Mouse (Mus musculus) lung, embryonic 14.5 days (tissue): Measurements from ENCODE around the gene Gm42421. TPM values are rescaled to one million over a fixed set of nuclear protein-coding genes. Genes with fewer than 3 reads are reported as not detected.

ENCODE experiments used
- ATAC-seq: fragments of 200-750 bp; cut with Nextera tagmentation; 2 replicates; pipeline ENCODE4 v1.8.0; 2017; ENCODE audit warnings: mild to moderate bottlenecking, moderate TSS enrichment, moderate library complexity; ENCODE audit not compliant: insufficient read depth
- DNase-seq: peaks from one replicate; pipeline ENCODE4 v3.0.0-alpha.2; 2015
- H3K27ac ChIP-seq: fragments of 300-500 bp; sonication (generic); 2 replicates; pipeline ENCODE4 v1.5.1; 2014; ENCODE audit warnings: low read depth, mild to moderate bottlenecking, moderate library complexity
- H3K27me3 ChIP-seq: fragments of 300-500 bp; sonication (generic); 2 replicates; pipeline ENCODE4 v1.6.1; 2014; ENCODE audit warnings: low read length, control low read depth; ENCODE audit not compliant: insufficient read depth
- H3K36me3 ChIP-seq: fragments of 300-500 bp; sonication (generic); 2 replicates; pipeline ENCODE4 v1.6.1; 2014; ENCODE audit warnings: control low read depth; ENCODE audit not compliant: insufficient read depth
- H3K4me1 ChIP-seq: fragments of 300-500 bp; sonication (generic); 2 replicates; pipeline ENCODE4 v1.6.1; 2014; ENCODE audit warnings: antibody characterized with exemption, control low read depth; ENCODE audit not compliant: insufficient read depth
- H3K4me2 ChIP-seq: fragments of 300-500 bp; sonication (generic); 2 replicates; pipeline ENCODE4 v1.6.1; 2014; ENCODE audit warnings: mild to moderate bottlenecking
- H3K4me3 ChIP-seq: fragments of 300-500 bp; sonication (generic); 2 replicates; pipeline ENCODE4 v1.5.1; 2014; ENCODE audit warnings: low read depth, low read length
- H3K9ac ChIP-seq: fragments of 300-500 bp; sonication (generic); 2 replicates; pipeline ENCODE4 v1.6.1; 2014
- H3K9me3 ChIP-seq: fragments of 300-500 bp; sonication (generic); 2 replicates; pipeline ENCODE4 v1.6.1; 2016; ENCODE audit warnings: low read depth, low read length, control low read depth
- CTCF ChIP-seq: IDR thresholded peaks from 2 replicates; pipeline ENCODE4 v1.5.1; 2016; ENCODE audit warnings: antibody characterized with exemption, low read depth
- WGBS: fragments of 180-500 bp; shearing (Covaris S2); extraction: QIAGEN DNeasy Blood & Tissue Kit; methylation state at CpG from one replicate; pipeline ENCODE4 v1.1.7; 2014; 5-methylcytosine and 5-hydroxymethylcytosine counted together
- polyA plus RNA-seq: library from polyadenylated mRNA; unstranded; fragments of >200 nt; fragmentation: Nextera tagmentation; extraction: Ambion mirVana; gene quantifications from 2 replicates; pipeline ENCODE4 v1.2.1, GENCODE M21; 2014

The Gm42421 gene
- polyA plus RNA-seq, 1 experiment from 2014 or later = 0.79 TPM

- ATAC-seq (no peak), DNase-seq (no peak)
- Histone ChIP-seq H3K9ac (no peak overlapping the region), H3K4me3 (no peak overlapping the region), H3K27me3 (no peaks in the 10 kb centered on the region), H3K4me2 (no peak overlapping the region), H3K9me3 (no peaks in the 10 kb centered on the region), H3K27ac (no peak overlapping the region), H3K36me3 (peaks cover 83% of the 10 kb centered on the region), H3K4me1 (0 out of 2 replicates have a peak, but pooled peaks cover 3% of the 10 kb centered on the region)
- 83% methylated on average over 4 of the region's 4 CpGs for WGBS
- TF ChIP-seq CTCF = no peak
These were observed 24.2 kb upstream of the Gm42421 start for GRCm38 (mm10) chr5:143903813-143904212.

- no peak overlapping the region for H3K4me3 ChIP-seq
- no peaks in the 10 kb centered on the region for H3K27me3 ChIP-seq
- H3K36me3 ChIP-seq = peaks cover 56% of the 10 kb centered on the region
- 83% methylated on average over 8 of the region's 8 CpGs for WGBS
- ATAC-seq (no peak), DNase-seq (no peak)
- H3K9ac ChIP-seq = no peak overlapping the region
- no peaks in the 10 kb centered on the region for H3K9me3 ChIP-seq
- no peak overlapping the region for H3K27ac ChIP-seq
- TF ChIP-seq CTCF = no peak
- no peak overlapping the region for H3K4me2 ChIP-seq
- 0 out of 2 replicates have a peak, but pooled peaks cover 7% of the 10 kb centered on the region for H3K4me1 ChIP-seq
These were observed 21.5 kb upstream of the Gm42421 start for GRCm38 (mm10) chr5:143906429-143906828.

GRCm38 (mm10) chr5:143908926-143909325, 19.0 kb upstream of the Gm42421 start:
- 2% methylated on average over 9 of the region's 9 CpGs for WGBS
- H3K27ac ChIP-seq = peak overlapping the region; percentile 87
- peak overlapping the region; percentile 73 for H3K9ac ChIP-seq
- DNase-seq (peak; percentile 20), ATAC-seq (no peak)
- H3K36me3 ChIP-seq = peaks cover 38% of the 10 kb centered on the region
- H3K4me2 ChIP-seq = peak overlapping the region; percentile 85
- no peaks in the 10 kb centered on the region for H3K9me3 ChIP-seq
- 0 out of 2 replicates have a peak, but pooled peaks cover 7% of the 10 kb centered on the region for H3K4me1 ChIP-seq
- H3K27me3 ChIP-seq = no peaks in the 10 kb centered on the region
- peak overlapping the region; percentile 73 for H3K4me3 ChIP-seq
- no peak for TF ChIP-seq CTCF

- Histone ChIP-seq H3K27me3 (no peaks in the 10 kb centered on the region), H3K36me3 (peaks cover 35% of the 10 kb centered on the region), H3K4me1 (0 out of 2 replicates have a peak, but pooled peaks cover 7% of the 10 kb centered on the region), H3K4me3 (peak within 1 kb of the TSS; percentile 73), H3K27ac (peak within 1 kb of the TSS; percentile 87), H3K9ac (peak within 1 kb of the TSS; percentile 73), H3K4me2 (peak within 1 kb of the TSS; percentile 85), H3K9me3 (no peaks in the 10 kb centered on the region)
- no peak for TF ChIP-seq CTCF
- DNase-seq (peak; percentile 99), ATAC-seq (peak; percentile 99)
- under 1% methylated on average over 70 of the region's 70 CpGs for WGBS
These were observed 18.3 kb upstream of the Gm42421 start, which contains the start of the genes Aimp2 and Pms2 for GRCm38 (mm10) chr5:143909417-143910400. TSS of gene Aimp2 (minus strand) at chr5:143909847. TSS of gene Pms2 (plus strand) at chr5:143909964.

GRCm38 (mm10) chr5:143916221-143916620, 11.8 kb upstream of the Gm42421 start:
- H3K36me3 ChIP-seq = peaks cover 59% of the 10 kb centered on the region
- no peak overlapping the region for H3K4me3 ChIP-seq
- H3K27ac ChIP-seq = no peak overlapping the region
- no peak overlapping the region for H3K4me2 ChIP-seq
- no peak for ATAC-seq
- 95% methylated on average over 9 of the region's 9 CpGs for WGBS
- H3K27me3 ChIP-seq = no peaks in the 10 kb centered on the region
- DNase-seq = no peak
- H3K4me1 ChIP-seq = no peaks in the 10 kb centered on the region
- H3K9ac ChIP-seq = no peak overlapping the region
- H3K9me3 ChIP-seq = no peaks in the 10 kb centered on the region
- no peak for TF ChIP-seq CTCF

GRCm38 (mm10) chr5:143917418-143917817, 10.6 kb upstream of the Gm42421 start:
- no peak overlapping the region for H3K4me2 ChIP-seq
- peak; percentile 61 for TF ChIP-seq CTCF
- DNase-seq (peak; percentile 74), ATAC-seq (no peak)
- no peak overlapping the region for H3K27ac ChIP-seq
- peaks cover 69% of the 10 kb centered on the region for H3K36me3 ChIP-seq
- H3K27me3 ChIP-seq = no peaks in the 10 kb centered on the region
- H3K4me1 ChIP-seq = no peaks in the 10 kb centered on the region
- no peak overlapping the region for H3K9ac ChIP-seq
- no peaks in the 10 kb centered on the region for H3K9me3 ChIP-seq
- 46% methylated on average over 5 of the region's 5 CpGs for whole genome bisulfite sequencing
- no peak overlapping the region for H3K4me3 ChIP-seq

- Histone ChIP-seq H3K4me3 (no peak overlapping the region), H3K4me2 (no peak overlapping the region), H3K36me3 (peaks cover 71% of the 10 kb centered on the region), H3K27ac (no peak overlapping the region), H3K4me1 (no peaks in the 10 kb centered on the region), H3K9ac (no peak overlapping the region), H3K27me3 (no peaks in the 10 kb centered on the region), H3K9me3 (no peaks in the 10 kb centered on the region)
- ATAC-seq (no peak), DNase-seq (no peak)
- WGBS = 92% methylated on average over 3 of the region's 3 CpGs
- no peak for TF ChIP-seq CTCF
These were observed 9.9 kb upstream of the Gm42421 start for GRCm38 (mm10) chr5:143918120-143918519.
